Mouse (Mus musculus) limb, embryonic 11.5 days (tissue): ENCODE measurements around the gene Nxf1. TPM values are rescaled to one million over a fixed set of nuclear protein-coding genes. Genes with fewer than 3 reads are reported as not detected.

Experiments used
- ATAC-seq: fragments of 200-750 bp; cut with Nextera tagmentation; 2 replicates; pipeline ENCODE4 v1.8.0; 2017; ENCODE audit warnings: low read depth; ENCODE audit not compliant: insufficient number of reproducible peaks, low FRiP score, low TSS enrichment
- DNase-seq: peaks from one replicate; pipeline ENCODE4 v3.0.0-alpha.2; 2015; ENCODE audit warnings: low spot score
- H3K27ac ChIP-seq: fragments of 300-500 bp; sonication (generic); replicated peaks from 2 replicates; pipeline ENCODE4 v1.5.1; 2014; ENCODE audit warnings: low read depth, mild to moderate bottlenecking, low read length
- H3K27me3 ChIP-seq: fragments of 300-500 bp; sonication (generic); 2 replicates; pipeline ENCODE4 v1.6.1; 2014; ENCODE audit warnings: mild to moderate bottlenecking, low read length, mixed read lengths; ENCODE audit not compliant: control insufficient read depth, insufficient read depth
- H3K36me3 ChIP-seq: fragments of 300-500 bp; sonication (generic); 2 replicates; pipeline ENCODE4 v1.6.1; 2014; ENCODE audit warnings: mild to moderate bottlenecking, low read length, moderate library complexity, mixed read lengths; ENCODE audit not compliant: control insufficient read depth, insufficient read depth
- H3K4me1 ChIP-seq: fragments of 300-500 bp; sonication (generic); 2 replicates; pipeline ENCODE4 v1.6.1; 2014; ENCODE audit warnings: low read length, mixed read lengths; ENCODE audit not compliant: control insufficient read depth, insufficient read depth
- H3K4me2 ChIP-seq: fragments of 300-500 bp; sonication (generic); 2 replicates; pipeline ENCODE4 v1.6.1; 2014; ENCODE audit warnings: low read depth, mild to moderate bottlenecking, moderate library complexity; ENCODE audit not compliant: severe bottlenecking
- H3K4me3 ChIP-seq: fragments of 300-500 bp; sonication (generic); 2 replicates; pipeline ENCODE4 v1.5.1; 2014; ENCODE audit warnings: low read depth, low read length
- H3K9ac ChIP-seq: fragments of 300-500 bp; sonication (generic); 2 replicates; pipeline ENCODE4 v1.6.1; 2014; ENCODE audit warnings: mild to moderate bottlenecking, low read length
- H3K9me3 ChIP-seq: fragments of 300-500 bp; sonication (generic); 2 replicates; pipeline ENCODE4 v1.6.1; 2016; ENCODE audit warnings: low read length; ENCODE audit not compliant: control insufficient read depth
- WGBS: fragments of 180-500 bp; shearing (Covaris S2); extraction: QIAGEN DNeasy Blood & Tissue Kit; methylation state at CpG from one replicate; pipeline ENCODE4 v1.1.7; 2014; 5-methylcytosine and 5-hydroxymethylcytosine counted together
- polyA plus RNA-seq: library from polyadenylated mRNA; unstranded; fragments of >200 nt; fragmentation: Nextera tagmentation; extraction: Ambion mirVana; gene quantifications from 2 replicates; pipeline ENCODE4 v1.2.1, GENCODE M21; 2014

Nxf1 gene
- polyA plus RNA-seq, 1 experiment from 2014 or later, result 228 TPM

GRCm38 (mm10) chr19:8741243-8741869 lies 15.5 kb upstream of the Nxf1 start, which contains the start of gene Stx5a:
Gene Stx5a, plus strand, starts transcription at chr19:8741413.
- Histone ChIP-seq H3K4me1 (peaks cover 9% of the 10 kb centered on the region), H3K4me2 (peak within 1 kb of the TSS; percentile 92), H3K9me3 (no peaks in the 10 kb centered on the region), H3K36me3 (peaks cover 30% of the 10 kb centered on the region), H3K27me3 (no peaks in the 10 kb centered on the region), H3K27ac (peak within 1 kb of the TSS; percentile 78), H3K9ac (peak within 1 kb of the TSS; percentile 87), H3K4me3 (peak within 1 kb of the TSS; percentile 97)
- ATAC-seq (peak; percentile 96), DNase-seq (peak; percentile 96)
- WGBS, result under 1% methylated on average over 36 of the region's 36 CpGs

GRCm38 (mm10) chr19:8742176-8742575 lies 14.7 kb upstream of the Nxf1 start:
- Histone ChIP-seq H3K9ac (peak overlapping the region; percentile 87), H3K4me2 (peak overlapping the region; percentile 92), H3K4me1 (peaks cover 9% of the 10 kb centered on the region), H3K27me3 (no peaks in the 10 kb centered on the region), H3K36me3 (peaks cover 34% of the 10 kb centered on the region), H3K4me3 (peak overlapping the region; percentile 97), H3K9me3 (no peaks in the 10 kb centered on the region), H3K27ac (peak overlapping the region; percentile 78)
- WGBS, result 18% methylated on average over 14 of the region's 14 CpGs
- DNase-seq, result no peak
- ATAC-seq, result no peak

GRCm38 (mm10) chr19:8745382-8745781 lies 11.5 kb upstream of the Nxf1 start:
- H3K9me3 ChIP-seq, result no peaks in the 10 kb centered on the region; the same call in 1 of the 2 replicates
- H3K27me3 ChIP-seq, result no peaks in the 10 kb centered on the region
- no peak overlapping the region for H3K9ac ChIP-seq
- 89% methylated on average over 1 of the region's 1 CpGs for WGBS
- DNase-seq (no peak), ATAC-seq (no peak)
- H3K4me3 ChIP-seq, result no peak overlapping the region
- H3K36me3 ChIP-seq, result peaks cover 39% of the 10 kb centered on the region
- H3K4me1 ChIP-seq, result peaks cover 9% of the 10 kb centered on the region
- no peak overlapping the region for H3K27ac ChIP-seq
- no peak overlapping the region for H3K4me2 ChIP-seq

- DNase-seq (no peak), ATAC-seq (no peak)
- Histone ChIP-seq H3K9ac (no peak overlapping the region), H3K27me3 (no peaks in the 10 kb centered on the region), H3K4me1 (no peaks in the 10 kb centered on the region; the same call in 1 of the 2 replicates), H3K4me2 (no peak overlapping the region), H3K4me3 (no peak overlapping the region), H3K9me3 (no peaks in the 10 kb centered on the region; the same call in 1 of the 2 replicates), H3K27ac (no peak overlapping the region), H3K36me3 (peaks cover 44% of the 10 kb centered on the region)
- 75% methylated on average over 2 of the region's 2 CpGs for WGBS
These were observed 9.5 kb upstream of the Nxf1 start for GRCm38 (mm10) chr19:8747368-8747767.

- no peaks in the 10 kb centered on the region for H3K4me1 ChIP-seq
- no peak overlapping the region for H3K27ac ChIP-seq
- H3K9me3 ChIP-seq, result no peaks in the 10 kb centered on the region
- H3K9ac ChIP-seq, result no peak overlapping the region
- ATAC-seq, result no peak
- H3K36me3 ChIP-seq, result peaks cover 9% of the 10 kb centered on the region; the same call in 1 of the 2 replicates
- H3K4me2 ChIP-seq, result peak overlapping the region; percentile 61; the same call in 1 of the 2 replicates
- DNase-seq, result no peak
- no peaks in the 10 kb centered on the region for H3K27me3 ChIP-seq
- H3K4me3 ChIP-seq, result no peak overlapping the region
- WGBS, result 84% methylated on average over 3 of the region's 3 CpGs
These were observed 1.2 kb upstream of the Nxf1 start for GRCm38 (mm10) chr19:8755652-8756051.

- Histone ChIP-seq H3K4me3 (peak overlapping the region; percentile 87), H3K36me3 (peaks cover 3% of the 10 kb centered on the region; the same call in 1 of the 2 replicates), H3K4me2 (peak overlapping the region; percentile 61), H3K9me3 (no peaks in the 10 kb centered on the region), H3K4me1 (no peaks in the 10 kb centered on the region), H3K9ac (peak overlapping the region; percentile 83), H3K27ac (no peak overlapping the region), H3K27me3 (no peaks in the 10 kb centered on the region)
- DNase-seq, result no peak
- WGBS, result 7% methylated on average over 14 of the region's 14 CpGs
- ATAC-seq, result no peak
These were observed 662 bp downstream of the Nxf1 start for GRCm38 (mm10) chr19:8757471-8757998.

GRCm38 (mm10) chr19:8758899-8759298 lies 2.0 kb downstream of the Nxf1 start:
- H3K36me3 ChIP-seq, result peaks cover 11% of the 10 kb centered on the region
- H3K9ac ChIP-seq, result no peak overlapping the region
- no peaks in the 10 kb centered on the region for H3K4me1 ChIP-seq
- DNase-seq (no peak), ATAC-seq (no peak)
- H3K27me3 ChIP-seq, result no peaks in the 10 kb centered on the region
- no peak overlapping the region for H3K4me2 ChIP-seq
- no peak overlapping the region for H3K27ac ChIP-seq
- WGBS, result 95% methylated on average over 2 of the region's 2 CpGs
- H3K4me3 ChIP-seq, result no peak overlapping the region
- no peaks in the 10 kb centered on the region for H3K9me3 ChIP-seq

- no peaks in the 10 kb centered on the region for H3K27me3 ChIP-seq
- WGBS, result 88% methylated on average over 2 of the region's 2 CpGs
- no peak overlapping the region for H3K9ac ChIP-seq
- ATAC-seq (no peak), DNase-seq (no peak)
- H3K4me3 ChIP-seq, result no peak overlapping the region
- H3K27ac ChIP-seq, result no peak overlapping the region
- no peaks in the 10 kb centered on the region for H3K4me1 ChIP-seq
- no peak overlapping the region for H3K4me2 ChIP-seq
- H3K9me3 ChIP-seq, result peaks cover 10% of the 10 kb centered on the region
- peaks cover 25% of the 10 kb centered on the region for H3K36me3 ChIP-seq
These were observed 3.9 kb downstream of the Nxf1 start for GRCm38 (mm10) chr19:8760757-8761156.
